17 mouse cellular contexts compared by ENCODE assay signal in genomic region chr2:7438721-7439282, GRCm38 (mm10).
DNase-seq lines count a peak whose midpoint lies in the region; ATAC-seq and TF ChIP-seq lines count a peak whose summit lies in the region.
"Had no signal": no experiment of that assay in that cellular context is flagged by ENCODE, and none has a peak within 500 bp of the region (broad histone marks: within the 10 kb centered on the region; RNA-seq: fewer than 3 reads in every experiment).

No protein-coding gene starts in this region.

- no peaks in the 10 kb centered on the region for H3K36me3 ChIP-seq in hindbrain, postnatal 0 days (ENCODE audit: insufficient read depth, low read length)
- no peaks in the 10 kb centered on the region for H3K36me3 ChIP-seq in hindbrain, embryonic 14.5 days (replicated peaks; ENCODE audit: control insufficient read depth, insufficient read depth)
- no peaks in the 10 kb centered on the region for H3K36me3 ChIP-seq in heart, embryonic 12.5 days
- H3K36me3 ChIP-seq: embryonic facial prominence, embryonic 15.5 days; G1E; intestine, embryonic 15.5 days; liver, embryonic 13.5 days had no signal

- no peaks in the 10 kb centered on the region for H3K4me1 ChIP-seq in hindbrain, postnatal 0 days (ENCODE audit: insufficient read depth, low read length)
- no peaks in the 10 kb centered on the region for H3K4me1 ChIP-seq in hindbrain, embryonic 14.5 days (replicated peaks; ENCODE audit: control insufficient read depth, insufficient read depth, low read length)
- H3K4me1 ChIP-seq in heart, embryonic 12.5 days (replicated peaks) = no peaks in the 10 kb centered on the region
- H3K4me1 ChIP-seq: embryonic facial prominence, embryonic 15.5 days; intestine, embryonic 15.5 days; liver, embryonic 13.5 days had no signal

- H3K27ac ChIP-seq in hindbrain, postnatal 0 days = no peak overlapping the region
- no peak overlapping the region for H3K27ac ChIP-seq in hindbrain, embryonic 14.5 days
- no peak overlapping the region for H3K27ac ChIP-seq in heart, embryonic 12.5 days (ENCODE audit: poor library complexity, severe bottlenecking)
- H3K27ac ChIP-seq: embryonic facial prominence, embryonic 15.5 days; intestine, embryonic 15.5 days; liver, embryonic 13.5 days had no signal

- no peak for TF ChIP-seq CTCF in hindbrain, postnatal 0 days (IDR thresholded peaks at IDR 0.05; ENCODE audit: low read depth)

- H3K4me3 ChIP-seq in hindbrain, postnatal 0 days (ENCODE audit: low read length) = no peak overlapping the region
- no peak overlapping the region for H3K4me3 ChIP-seq in hindbrain, embryonic 14.5 days (replicated peaks; ENCODE audit: low read length)
- no peak overlapping the region for H3K4me3 ChIP-seq in heart, embryonic 12.5 days
- H3K4me3 ChIP-seq: embryonic facial prominence, embryonic 15.5 days; intestine, embryonic 15.5 days; liver, embryonic 13.5 days had no signal

- no peak for ATAC-seq in hindbrain, postnatal 0 days
- no peak for ATAC-seq in hindbrain, embryonic 14.5 days (ENCODE audit: low FRiP score)
- peak; percentile 83 for ATAC-seq in frontal cortex, adult (ENCODE audit: low TSS enrichment)
- no peak for ATAC-seq in heart, embryonic 12.5 days (ENCODE audit: insufficient number of reproducible peaks, low FRiP score)
- ATAC-seq: intestine, embryonic 15.5 days had no signal

- no peaks in the 10 kb centered on the region for H3K27me3 ChIP-seq in hindbrain, postnatal 0 days (ENCODE audit: insufficient read depth, low read length)
- H3K27me3 ChIP-seq in hindbrain, embryonic 14.5 days (ENCODE audit: control insufficient read depth, insufficient read depth, low read length) = no peaks in the 10 kb centered on the region
- no peaks in the 10 kb centered on the region for H3K27me3 ChIP-seq in heart, embryonic 12.5 days (replicated peaks)
- H3K27me3 ChIP-seq: embryonic facial prominence, embryonic 15.5 days; intestine, embryonic 15.5 days; liver, embryonic 13.5 days had no signal

- H3K4me2 ChIP-seq in hindbrain, postnatal 0 days (ENCODE audit: low read depth, low read length) = no peak overlapping the region
- no peak overlapping the region for H3K4me2 ChIP-seq in hindbrain, embryonic 14.5 days (replicated peaks)
- no peak overlapping the region for H3K4me2 ChIP-seq in heart, embryonic 12.5 days
- H3K4me2 ChIP-seq: embryonic facial prominence, embryonic 15.5 days; intestine, embryonic 15.5 days; liver, embryonic 13.5 days had no signal

- H3K9ac ChIP-seq in hindbrain, postnatal 0 days (replicated peaks; ENCODE audit: low read length) = no peak overlapping the region
- H3K9ac ChIP-seq in hindbrain, embryonic 14.5 days = no peak overlapping the region
- H3K9ac ChIP-seq in heart, embryonic 12.5 days = no peak overlapping the region
- H3K9ac ChIP-seq: embryonic facial prominence, embryonic 15.5 days; intestine, embryonic 15.5 days; liver, embryonic 13.5 days had no signal

- DNase-seq in hindbrain, postnatal 0 days (ENCODE audit: low spot score) = peak; percentile 22
- no peak for DNase-seq in hindbrain, embryonic 14.5 days (ENCODE audit: low spot score)
- peak; percentile 50 to 63 for DNase-seq in layer of hippocampus, postnatal 36 days
- peak; percentile 54 to 79 for DNase-seq in right cerebral cortex, postnatal 10 days (ENCODE audit: low spot score in 2 of 2)
- DNase-seq in T-cell, adult 2 months (ENCODE audit: low spot score) = no peak
- no peak for DNase-seq in lung, postnatal 36 days
- DNase-seq: cerebellum, postnatal 36 days; gastrocnemius, postnatal 10 days; heart, postnatal 10 days; kidney, postnatal 36 days; liver, embryonic 13.5 days; thymus, postnatal 14 days had no signal

- no peaks in the 10 kb centered on the region for H3K9me3 ChIP-seq in hindbrain, postnatal 0 days (ENCODE audit: low read length)
- H3K9me3 ChIP-seq in hindbrain, embryonic 14.5 days (ENCODE audit: control insufficient read depth, low read length) = no peaks in the 10 kb centered on the region
- H3K9me3 ChIP-seq in heart, embryonic 12.5 days (replicated peaks) = no peaks in the 10 kb centered on the region
- H3K9me3 ChIP-seq: embryonic facial prominence, embryonic 15.5 days; G1E; intestine, embryonic 15.5 days; liver, embryonic 13.5 days had no signal

- 50% methylated on average over 8 of the region's 8 CpGs for WGBS in hindbrain, postnatal 0 days
- 71% methylated on average over 8 of the region's 8 CpGs for WGBS in hindbrain, embryonic 14.5 days
- 77% methylated on average over 8 of the region's 8 CpGs for WGBS in heart, embryonic 12.5 days

Comparison
In these comparisons a context has a peak if more than half of its experiments do, and no peak if none do; other contexts are left out.
1. DNase-seq: peak in hindbrain, postnatal 0 days (single experiment), layer of hippocampus, postnatal 36 days (2 of 2) and right cerebral cortex, postnatal 10 days (2 of 2); none in hindbrain, embryonic 14.5 days (single experiment), T-cell, adult 2 months (single experiment) and lung, postnatal 36 days (single experiment).